ENCODE assay signal across 25 mouse cellular contexts in the genomic region with DNA sequence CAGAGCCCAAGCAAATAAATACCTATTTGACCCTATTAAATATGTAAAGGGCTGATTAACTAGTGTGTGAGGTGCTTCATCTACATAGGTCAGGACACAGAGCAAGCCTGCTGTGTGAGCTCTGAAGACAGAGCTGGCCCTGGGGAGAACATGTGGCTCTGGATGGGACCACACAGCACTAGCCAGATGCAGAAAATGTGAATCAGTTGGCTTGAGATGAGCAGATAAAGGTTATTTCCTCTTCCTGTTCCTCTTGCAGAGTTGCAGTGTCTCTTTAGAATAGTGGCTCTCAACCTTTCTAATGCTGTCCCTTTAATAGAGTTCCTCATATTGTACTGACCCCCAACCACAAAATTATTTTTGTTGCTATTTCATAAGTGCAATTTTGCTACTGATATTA.
A peak's percentile ranks its signal among the peaks of the same experiment; 100 is the strongest.
DNase-seq lines count a peak whose midpoint lies in the region; ATAC-seq and TF ChIP-seq lines count a peak whose summit lies in the region.
"Had no signal": no experiment of that assay in that cellular context is flagged by ENCODE, and none has a peak within 500 bp of the region (broad histone marks: within the 10 kb centered on the region; RNA-seq: fewer than 3 reads in every experiment).

No protein-coding gene starts in this region.

- H3K4me3 ChIP-seq in MEL (ENCODE audit: control insufficient read depth in 1 of 2, insufficient read depth in 1 of 2, low read depth in 2 of 2, low read length in 2 of 2) = no peak overlapping the region
- H3K4me3 ChIP-seq in liver, embryonic 12.5 days = no peak overlapping the region
- H3K4me3 ChIP-seq: embryonic facial prominence, embryonic 10.5 days; embryonic facial prominence, embryonic 12.5 days; forebrain, embryonic 13.5 days; forebrain, embryonic 15.5 days had no signal

- H3K9ac ChIP-seq in MEL (ENCODE audit: control insufficient read depth, low read depth, low read length, poor library complexity, severe bottlenecking) = no peak overlapping the region
- H3K9ac ChIP-seq in liver, embryonic 12.5 days = no peak overlapping the region
- H3K9ac ChIP-seq: embryonic facial prominence, embryonic 12.5 days; forebrain, embryonic 13.5 days; forebrain, embryonic 15.5 days; forebrain, postnatal 0 days had no signal

- no peaks in the 10 kb centered on the region for H3K79me2 ChIP-seq in MEL (ENCODE audit: control insufficient read depth, insufficient read depth, low read length, poor library complexity)

- no peak for TF ChIP-seq POLR2A in MEL (IDR thresholded peaks at IDR 0.05; ENCODE audit: control insufficient read depth in 1 of 2, insufficient read depth in 1 of 2, low read depth in 1 of 2, low read length in 2 of 2, poor library complexity in 1 of 2)

- intact Hi-C loops in left cerebral cortex, postnatal 14 days (cut with DNase I) = no loop called here

- TF ChIP-seq CTCF in MEL (IDR thresholded peaks at IDR 0.05 in 2 of 3, conservative IDR thresholded peaks at IDR 0.05 in 1 of 3; ENCODE audit: control insufficient read depth in 1 of 3, insufficient read depth in 1 of 3, low read depth in 2 of 3, low read length in 3 of 3, poor library complexity in 1 of 3, severe bottlenecking in 1 of 3) = no peak

- peak; percentile 14 for DNase-seq in MEL (ENCODE audit: low read depth, low spot score)
- DNase-seq in spleen, postnatal 14 days (ENCODE audit: low spot score in 2 of 2) = no peak
- DNase-seq in embryo, embryonic 9.5 days (ENCODE audit: extremely low spot score) = no peak
- no peak for DNase-seq in left cerebral cortex, postnatal 14 days (ENCODE audit: low spot score in 2 of 2)
- DNase-seq: adrenal gland, adult 2 months; adrenal gland, postnatal 10 days; adrenal gland, postnatal 25 days; B cell, adult 2 months; cerebellum, adult 11-12 months; cerebellum, adult 2 months; cerebellum, adult 9-10 months; cerebellum, postnatal 10 days; cerebellum, postnatal 25 days; embryo, embryonic 11 days; forebrain, postnatal 0 days had no signal

- no peak for TF ChIP-seq EP300 in MEL (IDR thresholded peaks at IDR 0.05; ENCODE audit: low read depth in 1 of 2, low read length in 2 of 2)

- peak; percentile 82 for ATAC-seq in granulocyte monocyte progenitor cell, adult 5-6 weeks (replicated peaks; ENCODE audit: poor library complexity, severe bottlenecking)
- peak; percentile 52 for ATAC-seq in megakaryocyte, adult 5-6 weeks (ENCODE audit: poor library complexity, severe bottlenecking)
- no peak for ATAC-seq in liver, embryonic 12.5 days
- ATAC-seq: CD4-positive, CD25-positive, alpha-beta regulatory T cell, adult 4 months; forebrain, embryonic 13.5 days; forebrain, embryonic 15.5 days; forebrain, postnatal 0 days had no signal

- TF ChIP-seq RAD21 in MEL (IDR thresholded peaks at IDR 0.05; ENCODE audit: low read depth, low read length) = no peak

- no peaks in the 10 kb centered on the region for H3K4me1 ChIP-seq in MEL (ENCODE audit: control insufficient read depth in 1 of 2, insufficient read depth in 2 of 2, low read length in 2 of 2)
- no peaks in the 10 kb centered on the region for H3K4me1 ChIP-seq in liver, embryonic 12.5 days
- H3K4me1 ChIP-seq: embryonic facial prominence, embryonic 10.5 days; embryonic facial prominence, embryonic 12.5 days; forebrain, embryonic 13.5 days; forebrain, embryonic 15.5 days had no signal

- no peaks in the 10 kb centered on the region for H3K36me3 ChIP-seq in MEL (ENCODE audit: control insufficient read depth in 1 of 2, insufficient read depth in 2 of 2, low read length in 2 of 2)
- H3K36me3 ChIP-seq in liver, embryonic 12.5 days = no peaks in the 10 kb centered on the region
- H3K36me3 ChIP-seq: embryonic facial prominence, embryonic 10.5 days; embryonic facial prominence, embryonic 12.5 days; forebrain, embryonic 15.5 days; G1E had no signal

- H3K9me3 ChIP-seq in MEL (replicated peaks; ENCODE audit: insufficient read depth, low read length) = no peaks in the 10 kb centered on the region
- H3K9me3 ChIP-seq in liver, embryonic 12.5 days (replicated peaks) = no peaks in the 10 kb centered on the region
- H3K9me3 ChIP-seq: embryonic facial prominence, embryonic 10.5 days; embryonic facial prominence, embryonic 12.5 days; forebrain, embryonic 13.5 days; forebrain, embryonic 15.5 days had no signal

- no peak overlapping the region for H3K27ac ChIP-seq in MEL (ENCODE audit: control insufficient read depth, low read depth, low read length)
- H3K27ac ChIP-seq in liver, embryonic 12.5 days = no peak overlapping the region
- H3K27ac ChIP-seq: embryonic facial prominence, embryonic 10.5 days; embryonic facial prominence, embryonic 12.5 days; forebrain, embryonic 13.5 days; forebrain, embryonic 15.5 days had no signal

- H3K27me3 ChIP-seq in MEL (ENCODE audit: control insufficient read depth in 1 of 2, insufficient read depth in 2 of 2, low read length in 2 of 2) = no peaks in the 10 kb centered on the region
- H3K27me3 ChIP-seq in liver, embryonic 12.5 days (replicated peaks) = no peaks in the 10 kb centered on the region
- H3K27me3 ChIP-seq: CH12.LX; embryonic facial prominence, embryonic 12.5 days; forebrain, embryonic 13.5 days; forebrain, embryonic 15.5 days had no signal

- H3K4me2 ChIP-seq in liver, embryonic 12.5 days = no peak overlapping the region
- H3K4me2 ChIP-seq: embryonic facial prominence, embryonic 12.5 days; forebrain, embryonic 13.5 days; forebrain, embryonic 15.5 days had no signal

TF ChIP-seq in MEL, 35 proteins besides CTCF, POLR2A, EP300 and RAD21:
- no peak for TF ChIP-seq NELFE (IDR thresholded peaks at IDR 0.05; ENCODE audit: low read depth, low read length)
- TF ChIP-seq SIN3A (IDR thresholded peaks at IDR 0.05; ENCODE audit: low read length) = no peak
- TF ChIP-seq TAL1 (IDR thresholded peaks at IDR 0.05; ENCODE audit: low read length) = no peak
- TF ChIP-seq ZKSCAN1 (IDR thresholded peaks at IDR 0.05; ENCODE audit: low read depth, low read length) = no peak
- no peak for TF ChIP-seq MYB (IDR thresholded peaks at IDR 0.05; ENCODE audit: low read depth, low read length)
- no peak for TF ChIP-seq USF2 (IDR thresholded peaks at IDR 0.05; ENCODE audit: borderline replicate concordance in 1 of 2, insufficient read depth in 1 of 2, low read depth in 1 of 2, low read length in 2 of 2)
- TF ChIP-seq MAZ (IDR thresholded peaks at IDR 0.05; ENCODE audit: low read depth, low read length) = no peak
- no peak for TF ChIP-seq ZNF384 (IDR thresholded peaks at IDR 0.05; ENCODE audit: low read depth, low read length)
- TF ChIP-seq ELF1 (IDR thresholded peaks at IDR 0.05; ENCODE audit: low read depth, low read length) = no peak
- TF ChIP-seq GATA1 (IDR thresholded peaks at IDR 0.05; ENCODE audit: low read depth, low read length) = no peak
- TF ChIP-seq GABPA (IDR thresholded peaks at IDR 0.05; ENCODE audit: low read depth, low read length) = no peak
- TF ChIP-seq HCFC1 (IDR thresholded peaks at IDR 0.05; ENCODE audit: low read depth, low read length) = no peak
